9 mouse cellular contexts compared by ENCODE assay signal in genomic region chr6:113890858-113891213, GRCm38 (mm10).
DNase-seq lines count a peak whose midpoint lies in the region; ATAC-seq and TF ChIP-seq lines count a peak whose summit lies in the region.
"Had no signal": no experiment of that assay in that cellular context is flagged by ENCODE, and none has a peak within 500 bp of the region (broad histone marks: within the 10 kb centered on the region; RNA-seq: fewer than 3 reads in every experiment).

No protein-coding gene starts in this region.

- no peak for TF ChIP-seq POLR2A in kidney, adult 2 months (IDR thresholded peaks at IDR 0.05; ENCODE audit: low read depth, low read length)

- peaks cover 84% of the 10 kb centered on the region for H3K27me3 ChIP-seq in heart, embryonic 15.5 days
- H3K27me3 ChIP-seq in hindbrain, embryonic 13.5 days, result peaks cover 18% of the 10 kb centered on the region; the same call in 1 of the 2 replicates
- peaks cover 22% of the 10 kb centered on the region for H3K27me3 ChIP-seq in midbrain, embryonic 11.5 days (ENCODE audit: control insufficient read depth, insufficient read depth, low read length)
- H3K27me3 ChIP-seq in kidney, adult 2 months (replicated peaks; ENCODE audit: control insufficient read depth, insufficient read depth, low read length), result no peaks in the 10 kb centered on the region; the same call in 1 of the 2 replicates

- no peak overlapping the region for H3K27ac ChIP-seq in heart, embryonic 15.5 days
- peak overlapping the region; percentile 90 for H3K27ac ChIP-seq in hindbrain, embryonic 13.5 days
- no peak overlapping the region for H3K27ac ChIP-seq in midbrain, embryonic 11.5 days (ENCODE audit: low read depth, low read length)
- no peak overlapping the region for H3K27ac ChIP-seq in kidney, adult 2 months (ENCODE audit: insufficient read depth, low read depth, low read length)

- peak overlapping the region; percentile 35 for H3K4me3 ChIP-seq in heart, embryonic 15.5 days
- H3K4me3 ChIP-seq in hindbrain, embryonic 13.5 days, result peak overlapping the region; percentile 70
- H3K4me3 ChIP-seq in midbrain, embryonic 11.5 days (ENCODE audit: low read depth, low read length), result peak overlapping the region; percentile 41
- no peak overlapping the region for H3K4me3 ChIP-seq in kidney, adult 2 months (ENCODE audit: insufficient read depth, low read depth, low read length)

- no peak for TF ChIP-seq CTCF in kidney, adult 2 months (conservative IDR thresholded peaks at IDR 0.05; ENCODE audit: insufficient read depth, insufficient read length, low read depth, low read length)

- 3% methylated on average over 10 of the region's 10 CpGs for WGBS in heart, embryonic 15.5 days
- under 1% methylated on average over 10 of the region's 10 CpGs for WGBS in hindbrain, embryonic 13.5 days
- WGBS in midbrain, embryonic 11.5 days, result 1% methylated on average over 10 of the region's 10 CpGs
- 1% methylated on average over 10 of the region's 10 CpGs for WGBS in kidney, adult 2 months

- no peak for DNase-seq in heart, adult 18-20 months
- DNase-seq in brain, embryonic 18.5 days (ENCODE audit: low read depth, low spot score), result peak; percentile 22
- no peak for DNase-seq in midbrain, embryonic 11.5 days (ENCODE audit: low spot score, missing footprints)
- no peak for DNase-seq in kidney, adult 2 months
- DNase-seq in embryo, embryonic 10.5 days (ENCODE audit: low spot score), result no peak
- DNase-seq: thymus, postnatal 25 days had no signal

- H3K9me3 ChIP-seq in heart, embryonic 15.5 days (replicated peaks), result no peaks in the 10 kb centered on the region
- H3K9me3 ChIP-seq in hindbrain, embryonic 13.5 days, result no peaks in the 10 kb centered on the region
- no peaks in the 10 kb centered on the region for H3K9me3 ChIP-seq in midbrain, embryonic 11.5 days (ENCODE audit: control insufficient read depth, low read length)

- peaks cover 7% of the 10 kb centered on the region for H3K4me1 ChIP-seq in heart, embryonic 15.5 days (replicated peaks)
- peaks cover 54% of the 10 kb centered on the region for H3K4me1 ChIP-seq in hindbrain, embryonic 13.5 days (replicated peaks)
- peaks cover 7% of the 10 kb centered on the region for H3K4me1 ChIP-seq in midbrain, embryonic 11.5 days (ENCODE audit: control insufficient read depth, insufficient read depth, low read length)
- no peaks in the 10 kb centered on the region for H3K4me1 ChIP-seq in kidney, adult 2 months (ENCODE audit: control insufficient read depth, insufficient read depth, low read length)

- H3K36me3 ChIP-seq in heart, embryonic 15.5 days, result no peaks in the 10 kb centered on the region
- no peaks in the 10 kb centered on the region for H3K36me3 ChIP-seq in hindbrain, embryonic 13.5 days
- H3K36me3 ChIP-seq in midbrain, embryonic 11.5 days (ENCODE audit: control insufficient read depth, insufficient read depth, low read length), result no peaks in the 10 kb centered on the region
- H3K36me3 ChIP-seq in kidney, adult 2 months (ENCODE audit: control insufficient read depth, insufficient read depth, low read length), result no peaks in the 10 kb centered on the region

- peak overlapping the region; percentile 62 for H3K4me2 ChIP-seq in heart, embryonic 15.5 days
- H3K4me2 ChIP-seq in hindbrain, embryonic 13.5 days, result peak overlapping the region; percentile 91
- peak overlapping the region; percentile 61 for H3K4me2 ChIP-seq in midbrain, embryonic 11.5 days

- H3K9ac ChIP-seq in heart, embryonic 15.5 days, result no peak overlapping the region
- peak overlapping the region; percentile 87 for H3K9ac ChIP-seq in hindbrain, embryonic 13.5 days
- H3K9ac ChIP-seq in midbrain, embryonic 11.5 days (ENCODE audit: low read length), result peak overlapping the region; percentile 70

- no peak for ATAC-seq in heart, embryonic 15.5 days (replicated peaks; ENCODE audit: insufficient number of reproducible peaks, insufficient read depth, low FRiP score, low read depth)
- peak; percentile 57 for ATAC-seq in hindbrain, embryonic 13.5 days (ENCODE audit: low FRiP score)
- peak; percentile 59 for ATAC-seq in midbrain, embryonic 11.5 days (ENCODE audit: low FRiP score)
- ATAC-seq in erythroid progenitor cell, adult 5-6 weeks (replicated peaks; ENCODE audit: low FRiP score, poor library complexity, severe bottlenecking), result no peak

Comparison
In these comparisons a context has a peak if more than half of its experiments do, and no peak if none do; other contexts are left out.
1. ATAC-seq: peak in hindbrain, embryonic 13.5 days (single experiment) and midbrain, embryonic 11.5 days (single experiment); none in heart, embryonic 15.5 days (single experiment) and erythroid progenitor cell, adult 5-6 weeks (single experiment).
2. Peak in every context shown above with its lines, with median percentiles within 50 percentile points of each other: H3K4me2 ChIP-seq.